Mouse (Mus musculus) layer of hippocampus, adult 11-12 months (tissue): Measurements from ENCODE around the gene Tfdp1.

Experiments used
- DNase-seq: peaks from one replicate; pipeline ENCODE4 v3.0.0; 2022; ENCODE audit warnings: low spot score

The Tfdp1 gene

GRCm38 (mm10) chr8:13420970-13421369 is 82.4 kb downstream of the Tfdp1 start:
- DNase-seq = no peak

- DNase-seq = no peak
Observed at GRCm38 (mm10) chr8:13427351-13427750, 88.8 kb downstream of the Tfdp1 start.
